Mouse (Mus musculus) spleen, adult 2 months (tissue): ENCODE results near the gene Ren1. TPM values are rescaled to one million over a fixed set of nuclear protein-coding genes. Genes with fewer than 3 reads are reported as not detected.

Experiments used
- DNase-seq, 2 experiments: peaks; one replicate each; pipeline versions ENCODE4 v3.0.0 to v3.0.0-alpha.2; 2012 to 2021; ENCODE audit warnings: low spot score in 2 of 2, low read depth in 1 of 2
- H3K27ac ChIP-seq: fragments of 200-500 bp; 2 replicates; pipeline ENCODE4 v1.5.1; 2012; ENCODE audit warnings: low read length, inconsistent platforms; ENCODE audit not compliant: insufficient read depth
- H3K27me3 ChIP-seq: fragments of 200-500 bp; 2 replicates; pipeline ENCODE4 v1.6.1; 2012; ENCODE audit warnings: mild to moderate bottlenecking, moderate library complexity, low read length, inconsistent platforms; ENCODE audit not compliant: control insufficient read depth, insufficient read depth
- H3K36me3 ChIP-seq: fragments of 200-500 bp; 2 replicates; pipeline ENCODE4 v1.6.1; 2012; ENCODE audit warnings: mild to moderate bottlenecking, low read length, inconsistent platforms; ENCODE audit not compliant: control insufficient read depth, insufficient read depth
- H3K4me1 ChIP-seq: fragments of 200-500 bp; 2 replicates; pipeline ENCODE4 v1.6.1; 2011; ENCODE audit warnings: inconsistent platforms; ENCODE audit not compliant: control insufficient read depth, insufficient read depth, insufficient read length
- H3K4me3 ChIP-seq: fragments of 200-500 bp; 2 replicates; pipeline ENCODE4 v1.5.1; 2011; ENCODE audit warnings: mild to moderate bottlenecking, inconsistent platforms; ENCODE audit not compliant: insufficient read depth, insufficient read length; ENCODE audit errors: extremely low read depth
- CTCF ChIP-seq: fragments of 200-500 bp; IDR thresholded peaks from 2 replicates; pipeline ENCODE4 v1.5.1; 2011; ENCODE audit warnings: mild to moderate bottlenecking, inconsistent platforms; ENCODE audit not compliant: insufficient read depth, insufficient read length, insufficient replicate concordance; ENCODE audit errors: extremely low read depth
- POLR2A ChIP-seq: fragments of 200-500 bp; IDR thresholded peaks from 2 replicates; pipeline ENCODE4 v1.6.1; 2011; ENCODE audit warnings: low read depth, low read length, inconsistent platforms
- WGBS: fragments of 180-500 bp; shearing (Covaris S2); methylation state at CpG from one replicate; pipeline ENCODE4 v1.1.7; 2018; 5-methylcytosine and 5-hydroxymethylcytosine counted together
- polyA plus RNA-seq: library from polyadenylated mRNA; depleted of rRNA; stranded (reverse); fragments of >200 nt; gene quantifications from 2 replicates; pipeline ENCODE4 v1.2.3, GENCODE M21; 2012

Ren1 gene
- polyA plus RNA-seq, 1 experiment, result not detected

GRCm38 (mm10) chr1:133353371-133353809 is 3.1 kb downstream of the Ren1 start:
- H3K36me3 ChIP-seq, result no peaks in the 10 kb centered on the region
- peak; percentile 54 to 76 for DNase-seq
- TF ChIP-seq CTCF (peak; percentile 97), POLR2A (no peak)
- WGBS, result 45% methylated on average over 12 of the region's 12 CpGs
- H3K27me3 ChIP-seq, result no peaks in the 10 kb centered on the region
- peaks cover 17% of the 10 kb centered on the region; the same call in 1 of the 2 replicates for H3K4me1 ChIP-seq
- H3K27ac ChIP-seq, result no peak overlapping the region
- no peak overlapping the region for H3K4me3 ChIP-seq

GRCm38 (mm10) chr1:133355469-133355868 is 5.2 kb downstream of the Ren1 start:
- Histone ChIP-seq H3K4me1 (peaks cover 10% of the 10 kb centered on the region; the same call in 1 of the 2 replicates), H3K36me3 (no peaks in the 10 kb centered on the region), H3K27me3 (no peaks in the 10 kb centered on the region), H3K4me3 (no peak overlapping the region), H3K27ac (no peak overlapping the region)
- DNase-seq, result no peak
- 82% methylated on average over 5 of the region's 5 CpGs for WGBS
- TF ChIP-seq CTCF, result no peak
- no peak for TF ChIP-seq POLR2A

GRCm38 (mm10) chr1:133355912-133356311 is 5.6 kb downstream of the Ren1 start:
- no peak for DNase-seq
- Histone ChIP-seq H3K27me3 (no peaks in the 10 kb centered on the region), H3K4me1 (peaks cover 10% of the 10 kb centered on the region; the same call in 1 of the 2 replicates), H3K4me3 (no peak overlapping the region), H3K27ac (no peak overlapping the region), H3K36me3 (no peaks in the 10 kb centered on the region)
- TF ChIP-seq CTCF, result no peak
- TF ChIP-seq POLR2A, result no peak
- WGBS, result 64% methylated on average over 15 of the region's 15 CpGs

- DNase-seq, result peak in 1 of 2 experiments; percentile 47
- H3K27ac ChIP-seq, result no peak overlapping the region
- no peak overlapping the region for H3K4me3 ChIP-seq
- no peaks in the 10 kb centered on the region for H3K27me3 ChIP-seq
- H3K4me1 ChIP-seq, result peaks cover 10% of the 10 kb centered on the region; the same call in 1 of the 2 replicates
- 24% methylated on average over 8 of the region's 8 CpGs for WGBS
- TF ChIP-seq POLR2A, result no peak
- TF ChIP-seq CTCF, result no peak
- no peaks in the 10 kb centered on the region for H3K36me3 ChIP-seq
Observed at GRCm38 (mm10) chr1:133356330-133356729, 6.0 kb downstream of the Ren1 start.

- H3K4me1 ChIP-seq, result peaks cover 16% of the 10 kb centered on the region
- peaks cover 9% of the 10 kb centered on the region; the same call in 1 of the 2 replicates for H3K27me3 ChIP-seq
- TF ChIP-seq CTCF (no peak), POLR2A (no peak)
- H3K27ac ChIP-seq, result no peak overlapping the region
- no peak for DNase-seq
- no peaks in the 10 kb centered on the region for H3K36me3 ChIP-seq
- H3K4me3 ChIP-seq, result no peak overlapping the region
- 93% methylated on average over 6 of the region's 6 CpGs for WGBS
Observed at GRCm38 (mm10) chr1:133361006-133361405, 10.7 kb downstream of the Ren1 start.

GRCm38 (mm10) chr1:133362103-133362502 is 11.8 kb downstream of the Ren1 start:
- peaks cover 9% of the 10 kb centered on the region; the same call in 1 of the 2 replicates for H3K27me3 ChIP-seq

GRCm38 (mm10) chr1:133363276-133364021 is 13.1 kb downstream of the Ren1 start, which contains the start of gene Etnk2:
Etnk2 (plus strand) TSS chr1:133363572.
- WGBS, result 4% methylated on average over 52 of the region's 52 CpGs
- H3K4me3 ChIP-seq, result peak within 1 kb of the TSS; percentile 58
- no peak within 1 kb of the TSS for H3K27ac ChIP-seq
- no peaks in the 10 kb centered on the region for H3K36me3 ChIP-seq
- peaks cover 9% of the 10 kb centered on the region; the same call in 1 of the 2 replicates for H3K27me3 ChIP-seq
- TF ChIP-seq CTCF, result no peak
- TF ChIP-seq POLR2A, result no peak
- DNase-seq, result peak in 1 of 2 experiments; percentile 36
- peaks cover 15% of the 10 kb centered on the region for H3K4me1 ChIP-seq

More at GRCm38 (mm10) chr1:133362103-133362502, 11.8 kb downstream of the Ren1 start:
- Histone ChIP-seq H3K4me3 (no peak overlapping the region), H3K27ac (no peak overlapping the region), H3K4me1 (peaks cover 7% of the 10 kb centered on the region; the same call in 1 of the 2 replicates), H3K36me3 (no peaks in the 10 kb centered on the region)
- TF ChIP-seq POLR2A (no peak), CTCF (no peak)
- DNase-seq, result no peak
- 89% methylated on average over 5 of the region's 5 CpGs for WGBS
